Mouse (Mus musculus) thymus, postnatal 0 days (tissue): ENCODE data around the gene Fanci. TPM values are rescaled to one million over a fixed set of nuclear protein-coding genes. Genes with fewer than 3 reads are reported as not detected.

ENCODE experiments used
- DNase-seq: peaks from one replicate; pipeline ENCODE4 v3.0.0-alpha.2; 2015; ENCODE audit warnings: low spot score
- polyA plus RNA-seq: library from polyadenylated mRNA; unstranded; fragments of >200 nt; fragmentation: Nextera tagmentation; extraction: Ambion mirVana; gene quantifications from 2 replicates; pipeline ENCODE4 v1.2.1, GENCODE M21; 2015

Fanci gene
- polyA plus RNA-seq: 9.7 and 9.8 TPM in 2 replicates

GRCm38 (mm10) chr7:79391883-79392649 lies at the start of gene Fanci:
TSS of gene Fanci (plus strand) at chr7:79391929.
- DNase-seq: peak; percentile 95

DNA sequence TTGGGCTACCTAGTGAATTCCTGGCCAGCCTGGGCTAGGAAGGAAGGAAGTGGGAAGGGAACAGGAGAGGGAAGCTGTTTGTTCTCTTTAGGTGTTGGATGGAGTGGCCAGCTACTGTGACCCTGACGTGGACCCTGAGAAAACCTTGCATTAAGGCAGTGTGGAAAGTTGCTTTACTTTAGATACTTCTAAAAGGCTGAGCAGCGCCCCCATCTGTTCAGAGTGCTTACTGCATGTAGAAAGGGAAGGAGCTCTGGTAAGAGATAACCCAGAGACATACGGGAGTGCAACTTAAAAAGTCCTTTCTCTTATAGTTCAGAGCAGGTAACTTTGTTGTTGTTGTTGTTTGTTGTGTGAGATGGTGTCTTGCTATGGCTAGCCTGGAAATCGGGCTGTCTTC lies 45.8 kb upstream of the Fanci start:
- peak; percentile 71 for DNase-seq

- DNase-seq: no peak
These were observed 45.1 kb upstream of the Fanci start for GRCm38 (mm10) chr7:79346555-79347075.

DNA sequence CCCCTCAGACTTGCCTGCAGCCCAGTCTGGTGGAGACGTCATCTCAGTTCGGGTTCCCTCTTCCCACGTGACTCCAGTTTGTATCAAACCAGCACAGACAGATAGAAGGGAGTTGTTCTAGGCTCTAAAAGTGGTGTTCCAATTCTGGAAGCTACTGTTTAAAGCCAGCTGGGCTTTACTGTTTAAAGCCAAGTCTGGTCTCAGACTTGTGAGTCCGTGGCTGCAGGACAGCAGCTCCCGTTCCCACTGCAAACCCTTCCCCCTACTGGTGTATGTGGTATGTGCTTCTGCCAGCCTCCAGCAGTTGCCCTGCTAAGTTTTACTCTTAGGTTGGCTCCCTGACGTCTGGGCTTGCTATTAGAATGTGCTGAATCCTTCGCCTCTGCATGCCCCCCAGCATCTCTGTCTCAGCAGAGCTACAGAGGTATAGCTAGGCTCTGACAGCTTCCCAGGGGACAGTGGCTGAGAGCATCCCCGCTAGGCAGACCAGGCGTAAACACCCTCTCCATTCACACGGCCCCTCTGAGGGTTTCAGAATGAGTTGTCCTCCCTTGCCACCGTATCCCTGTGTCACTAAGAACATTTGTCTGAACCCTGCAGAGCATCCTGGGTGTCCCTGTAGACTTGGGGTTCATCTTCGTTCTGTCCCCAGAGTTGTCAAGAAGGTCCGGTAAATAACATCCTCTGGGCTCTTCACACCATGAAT lies 44.5 kb upstream of the Fanci start:
- DNase-seq: no peak

GRCm38 (mm10) chr7:79348816-79349215 lies 42.9 kb upstream of the Fanci start:
- DNase-seq: no peak

- DNase-seq: peak; percentile 81
These were observed 41.9 kb upstream of the Fanci start for GRCm38 (mm10) chr7:79349738-79350386.

- peak; percentile 43 for DNase-seq
These were observed 33.2 kb upstream of the Fanci start for GRCm38 (mm10) chr7:79358350-79359182.

- DNase-seq: no peak
These were observed 32.6 kb upstream of the Fanci start for GRCm38 (mm10) chr7:79359183-79359435.

DNA sequence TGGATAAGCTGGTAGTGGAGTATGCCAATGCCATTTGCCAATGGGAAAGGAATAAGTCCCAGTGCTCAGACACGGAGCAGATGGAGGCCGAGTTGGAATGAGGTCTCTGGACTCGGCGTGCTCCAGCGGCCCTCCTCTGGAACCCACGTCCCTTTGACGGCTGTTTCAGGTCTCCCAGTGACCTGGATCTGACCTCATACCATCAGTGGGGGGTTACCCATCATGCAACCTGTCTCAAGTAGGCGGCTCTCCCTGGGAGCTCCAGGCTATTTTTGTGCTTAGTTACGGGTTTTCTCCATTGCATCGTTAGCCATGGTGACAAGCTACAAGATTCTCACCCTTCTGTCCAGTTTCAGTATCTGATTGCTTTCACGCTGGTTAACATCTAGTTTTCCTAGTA lies 31.7 kb upstream of the Fanci start:
- no peak for DNase-seq

DNA sequence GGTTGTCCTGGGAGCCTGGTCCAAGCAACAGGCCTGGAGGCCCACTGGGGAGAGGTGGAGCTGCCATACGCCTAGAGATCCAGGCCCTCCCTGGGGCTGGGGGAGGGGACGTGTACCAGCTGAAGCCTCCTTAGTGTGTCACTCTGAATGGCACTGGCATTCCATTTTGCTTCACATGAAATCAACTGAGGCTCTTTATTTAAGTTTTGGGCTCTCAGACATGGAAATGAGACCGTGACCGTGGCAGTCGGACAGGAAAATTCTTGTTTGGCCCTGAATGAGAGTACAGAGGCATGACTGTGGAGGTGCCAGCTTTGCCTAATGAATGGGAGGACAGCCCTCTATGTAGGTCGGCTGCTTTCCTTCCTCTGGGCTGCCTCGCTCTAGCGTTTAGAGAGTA lies 29.5 kb upstream of the Fanci start:
- DNase-seq: no peak

- DNase-seq: no peak
These were observed 28.9 kb upstream of the Fanci start for GRCm38 (mm10) chr7:79362830-79363229.

DNA sequence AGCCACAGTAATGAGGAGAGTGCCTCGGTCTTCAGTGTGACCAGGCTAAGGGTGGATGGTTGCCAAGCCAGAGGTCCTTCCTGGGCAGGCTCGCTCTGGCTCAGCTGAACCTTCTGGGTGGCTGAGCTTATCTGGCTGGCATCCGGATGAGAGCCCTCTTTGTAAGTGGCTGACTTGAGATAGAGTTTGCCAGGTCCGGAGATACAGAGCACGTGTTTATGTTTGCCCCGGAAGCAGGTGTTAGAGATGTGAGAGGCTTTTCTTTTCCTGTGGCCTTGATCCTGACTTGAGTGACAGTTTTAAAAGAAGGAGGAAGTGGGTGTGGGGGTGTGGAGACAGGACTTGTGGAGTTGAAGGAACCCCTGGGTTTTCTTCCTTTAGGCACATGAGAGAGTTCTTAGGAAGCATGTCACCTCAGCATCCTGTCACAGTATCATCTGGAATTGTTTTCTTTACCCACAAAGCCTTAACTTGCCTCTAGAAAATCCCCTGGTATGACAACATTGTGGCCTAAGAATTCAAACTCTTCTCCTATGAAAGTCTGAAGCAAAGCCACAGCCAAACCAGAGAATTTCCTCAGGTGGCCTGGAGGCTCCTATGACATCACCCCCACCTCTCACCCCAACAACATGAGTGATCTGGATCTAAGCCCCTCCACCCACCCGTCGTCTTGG lies 28.2 kb upstream of the Fanci start:
- DNase-seq: peak; percentile 92

- DNase-seq: no peak
These were observed 23.1 kb upstream of the Fanci start for GRCm38 (mm10) chr7:79368664-79369063.

- no peak for DNase-seq
These were observed 22.3 kb upstream of the Fanci start for GRCm38 (mm10) chr7:79369416-79369815.

- DNase-seq: peak; percentile 84
These were observed 20.3 kb upstream of the Fanci start for GRCm38 (mm10) chr7:79371321-79371879.

GRCm38 (mm10) chr7:79374017-79374416 lies 17.7 kb upstream of the Fanci start:
- DNase-seq: no peak

GRCm38 (mm10) chr7:79375594-79375993 lies 16.1 kb upstream of the Fanci start:
- DNase-seq: no peak

DNA sequence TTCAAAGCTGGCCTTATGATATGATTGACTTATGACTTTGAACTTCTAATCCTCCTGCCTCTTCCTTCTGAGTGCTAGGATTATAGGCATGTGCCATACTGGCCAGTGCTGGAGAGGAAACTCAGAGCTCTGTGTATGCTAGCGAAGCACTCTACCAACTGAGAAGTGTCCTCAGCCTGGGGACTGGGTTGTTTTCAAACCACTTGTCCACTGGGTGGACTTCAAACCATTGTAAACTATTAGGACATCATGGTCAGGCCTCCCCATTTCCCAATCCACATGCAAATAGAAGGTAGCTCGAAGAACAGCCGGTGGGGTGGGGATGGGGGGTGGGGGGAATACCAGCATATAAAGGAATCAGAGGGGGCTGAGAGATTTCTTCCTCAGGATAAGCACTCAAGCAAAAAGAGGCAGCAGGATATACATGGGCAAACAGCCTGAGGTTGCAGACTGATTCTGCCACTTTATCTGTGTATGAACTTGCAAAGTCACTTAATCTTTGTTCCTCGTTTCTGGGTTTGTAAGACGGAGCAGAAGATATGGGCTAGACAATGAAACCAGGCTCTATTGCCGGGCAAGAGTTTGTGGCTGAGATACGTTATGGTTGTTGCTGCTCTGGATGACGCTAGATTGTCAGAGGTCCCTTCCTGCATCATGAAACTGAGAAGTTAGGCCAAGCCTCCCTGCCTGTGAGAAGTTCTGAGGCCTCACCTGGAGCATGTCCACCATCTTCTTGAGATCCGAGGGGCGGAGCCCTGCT lies 15.0 kb upstream of the Fanci start:
- DNase-seq: no peak

DNA sequence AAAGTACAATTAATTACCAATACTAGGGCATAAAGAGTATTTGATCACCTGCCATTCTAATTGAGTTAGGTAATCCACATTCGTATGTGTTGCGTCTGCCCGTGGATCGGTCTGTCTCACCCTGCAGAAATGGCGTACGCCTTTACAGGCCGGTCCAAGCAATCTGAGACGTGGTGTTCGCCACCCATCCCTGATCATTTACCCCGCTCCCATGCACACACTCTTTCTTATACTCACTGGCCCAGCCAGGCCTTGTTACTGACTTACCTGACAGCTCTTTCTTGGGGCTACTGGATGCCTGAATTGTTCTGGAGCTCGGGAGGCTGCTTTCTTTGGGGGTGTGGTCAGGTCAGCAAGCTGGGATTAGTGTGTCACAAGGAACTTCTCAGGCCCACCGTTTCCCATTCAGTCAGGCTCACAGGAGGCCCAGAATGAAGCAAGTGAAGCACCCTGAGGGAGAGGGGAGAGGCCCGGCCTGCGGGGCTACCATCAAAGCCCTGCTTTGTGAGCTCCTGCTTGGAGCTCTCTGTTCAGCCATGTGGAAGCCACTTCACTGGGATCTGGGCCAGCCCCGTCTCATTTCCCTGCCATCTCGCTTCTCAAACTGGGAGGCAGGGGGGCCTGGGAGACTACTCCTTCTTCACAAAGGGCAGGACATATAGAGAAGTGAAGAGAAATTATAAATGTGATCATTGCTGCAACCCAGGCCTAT lies 5.2 kb upstream of the Fanci start, which contains the start of gene Rlbp1:
Gene Rlbp1 (minus strand): TSS at position 627 of the 712 bp plus-strand sequence.
- no peak for DNase-seq
